Mouse (Mus musculus) gastrocnemius, postnatal 25 days (tissue): ENCODE results near the gene Serpinf1. TPM values are rescaled to one million over a fixed set of nuclear protein-coding genes. Genes with fewer than 3 reads are reported as not detected.

Source experiments
- microRNA-seq, 2 experiments: library from miRNA; unstranded; fragments of <30 nt; microRNA quantifications; one replicate each; pipeline ENCODE4 v1.2.0; 2021; ENCODE audit warnings: borderline replicate concordance in 2 of 2
- total RNA-seq, 2 experiments: library from RNA; stranded (reverse); gene quantifications; 1 replicate in 1 of 2; 2 replicates in 1 of 2; pipeline ENCODE4 v1.2.3; 2021

The Serpinf1 gene
- total RNA-seq, 2 experiments from 2014 or later, result 98.5 to 98.7 TPM

Small RNA genes lying within 50 kb of the gene (microRNA-seq; reads per million reads assigned to microRNA genes)
- 23,972 to 82,874 reads per million in 2 experiments for gene Mir22

Other genes with a start within 250 kb of the Serpinf1 start
- 1 to 10 TPM; 2.8 to 3.3 TPM for gene Ovca2, start 243.9 kb downstream of the Serpinf1 start, total RNA-seq
- 1 to 10 TPM; 5.6 to 5.8 TPM for gene Dph1, start 231.5 kb downstream of the Serpinf1 start, total RNA-seq
- gene Rtn4rl1, start 228.9 kb downstream of the Serpinf1 start, total RNA-seq, result 1 to 10 TPM in 1 of 2 experiments, under 1 TPM in 1; 1.00 to 1.7 TPM
- 10 to 100 TPM; 54.8 to 57.9 TPM for gene Rpa1, start 74.4 kb downstream of the Serpinf1 start, total RNA-seq
- 1 to 10 TPM; 2.5 to 4.4 TPM for gene Smyd4, start 74.3 kb downstream of the Serpinf1 start, total RNA-seq
- not detected for gene Serpinf2, start 16.9 kb upstream of the Serpinf1 start, total RNA-seq
- 1 to 10 TPM; 4.7 to 5.7 TPM for gene Wdr81, start 32.0 kb upstream of the Serpinf1 start, total RNA-seq
- gene Tlcd2, start 39.0 kb upstream of the Serpinf1 start, total RNA-seq, result 1 to 10 TPM; 3.9 to 6.9 TPM
- gene Prpf8, start 64.1 kb upstream of the Serpinf1 start, total RNA-seq, result 10 to 100 TPM; 56.9 to 59.4 TPM
- 10 to 100 TPM; 39.2 to 42.8 TPM for gene Rilp, start 87.4 kb upstream of the Serpinf1 start, total RNA-seq
- gene Scarf1, start 90.8 kb upstream of the Serpinf1 start, total RNA-seq, result 1 to 10 TPM; 3.2 to 4.7 TPM
- 10 to 100 TPM; 23.5 to 26.8 TPM for gene Slc43a2, start 109.0 kb upstream of the Serpinf1 start, total RNA-seq
- gene Pitpna, start 165.4 kb upstream of the Serpinf1 start, total RNA-seq, result 100 to 1,000 TPM; 123 to 168 TPM
- 10 to 100 TPM; 19.0 to 19.8 TPM for gene Inpp5k, start 208.3 kb upstream of the Serpinf1 start, total RNA-seq
- gene Myo1c, start 227.8 kb upstream of the Serpinf1 start, total RNA-seq, result 10 to 100 TPM; 43.0 to 44.3 TPM